Mouse (Mus musculus): ENCODE measurements around the gene Myd88. TPM values are rescaled to one million over a fixed set of nuclear protein-coding genes. Genes with fewer than 3 reads are reported as not detected.

Gene Myd88
- 5.0 and 5.9 TPM in 2 replicates for polyA plus RNA-seq (2021; fragmentation: Nextera tagmentation)
- long read RNA-seq, experiment 1, transcript Myd88-201 (6 exons, 1,960 nt) = major isoform, 10 of 11 reads
- long read RNA-seq, experiment 1, partial matches to known transcripts = 0 of 11 reads
- long read RNA-seq, experiment 1, other reads (novel, unspliced or antisense) = 1 of 11 reads
- long read RNA-seq, experiment 2, transcript Myd88-201 (6 exons, 1,960 nt) = major isoform, 35 of 38 reads
- long read RNA-seq, experiment 2, partial matches to known transcripts = 0 of 38 reads
- long read RNA-seq, experiment 2, other reads (novel, unspliced or antisense) = 3 of 38 reads

GRCm38 (mm10) chr9:119340909-119341816 lies at the start of gene Myd88:
Gene Myd88 (minus strand): TSS chr9:119341411.

GRCm38 (mm10) chr9:119365284-119365683 lies 24.1 kb upstream of the Myd88 start, which contains the start of gene Slc22a14:
Gene Slc22a14 (minus strand): TSS chr9:119365553.

GRCm38 (mm10) chr9:119357331-119358057 lies 16.3 kb upstream of the Myd88 start, which contains the start of gene Xylb:
Gene Xylb (plus strand): TSS chr9:119357381.

GRCm38 (mm10) chr9:119339558-119340211 lies 1.5 kb downstream of the Myd88 start, which contains the start of gene Acaa1a:
Gene Acaa1a (plus strand): TSS chr9:119339676.

GRCm38 (mm10) chr9:119322289-119323259 lies 18.6 kb downstream of the Myd88 start, which contains the start of gene Oxsr1:
Gene Oxsr1 (minus strand): TSS chr9:119322427.

Other genes starting within 250 kb of the Myd88 start
- 9.9 and 10.2 TPM in 2 replicates for gene Plcd1, start 247.9 kb downstream of the Myd88 start, polyA plus RNA-seq (2021; fragmentation: Nextera tagmentation)
- 1.3 and 1.7 TPM in 2 replicates for gene Dlec1, start 238.9 kb downstream of the Myd88 start, polyA plus RNA-seq (2021; fragmentation: Nextera tagmentation)
- 0.83 and 1.2 TPM in 2 replicates for gene Acaa1b, start 184.3 kb downstream of the Myd88 start, polyA plus RNA-seq (2021; fragmentation: Nextera tagmentation)
- not detected in 2 replicates for gene Gm47289, start 182.2 kb downstream of the Myd88 start, polyA plus RNA-seq (2021; fragmentation: Nextera tagmentation)
- not detected in 2 replicates for gene Slc22a13, start 132.3 kb downstream of the Myd88 start, polyA plus RNA-seq (2021; fragmentation: Nextera tagmentation)
- 1.9 and 3.2 TPM in 2 replicates for gene Oxsr1, start 19.0 kb downstream of the Myd88 start, polyA plus RNA-seq (2021; fragmentation: Nextera tagmentation)
- gene Acaa1a, start 1.7 kb downstream of the Myd88 start, polyA plus RNA-seq (2021; fragmentation: Nextera tagmentation) = 121 and 122 TPM in 2 replicates
- 2.2 and 3.4 TPM in 2 replicates for gene Xylb, start 16.0 kb upstream of the Myd88 start, polyA plus RNA-seq (2021; fragmentation: Nextera tagmentation)
- gene Slc22a14, start 24.1 kb upstream of the Myd88 start, polyA plus RNA-seq (2021; fragmentation: Nextera tagmentation) = not detected in 2 replicates
- 3.0 and 4.4 TPM in 2 replicates for gene Acvr2b, start 60.7 kb upstream of the Myd88 start, polyA plus RNA-seq (2021; fragmentation: Nextera tagmentation)
- gene Exog, start 103.5 kb upstream of the Myd88 start, polyA plus RNA-seq (2021; fragmentation: Nextera tagmentation) = 19.3 and 20.5 TPM in 2 replicates
- 0.45 and 0.55 TPM in 2 replicates for gene Scn5a, start 237.6 kb upstream of the Myd88 start, polyA plus RNA-seq (2021; fragmentation: Nextera tagmentation)